Mouse (Mus musculus) testis, postnatal 14 days (tissue): ENCODE results near the gene Arfgef2.

Experiments
- DNase-seq: peaks from one replicate; pipeline ENCODE4 v3.0.0; 2021; ENCODE audit warnings: low spot score

The Arfgef2 gene

GRCm38 (mm10) chr2:166805250-166806172 is at the start of gene Arfgef2:
TSS of gene Arfgef2 (plus strand) at chr2:166805588.
- DNase-seq: peak; percentile 92

GRCm38 (mm10) chr2:166757969-166758368 is 47.4 kb upstream of the Arfgef2 start:
- no peak for DNase-seq

GRCm38 (mm10) chr2:166764051-166764450 is 41.3 kb upstream of the Arfgef2 start:
- DNase-seq: no peak

DNA sequence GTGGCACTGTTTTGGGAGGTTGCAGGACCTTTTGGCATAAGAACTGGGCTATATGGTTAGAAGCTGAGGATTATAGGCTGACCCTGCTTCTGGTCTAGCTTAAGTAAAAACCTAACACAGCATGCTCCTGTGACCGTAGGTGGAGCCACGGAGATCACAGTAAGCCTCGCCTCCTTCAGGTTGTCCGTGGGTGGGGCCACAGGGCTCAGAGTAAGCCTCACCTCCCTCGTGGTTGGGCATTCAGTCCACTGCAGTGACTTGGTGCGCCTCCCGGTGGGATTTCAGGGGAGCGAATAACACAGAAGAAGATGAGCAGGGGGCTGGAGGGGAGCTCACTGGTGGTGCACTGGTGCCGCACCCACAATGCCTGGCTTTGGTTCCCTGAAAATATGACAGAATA is 37.8 kb upstream of the Arfgef2 start:
- DNase-seq: no peak

GRCm38 (mm10) chr2:166771396-166771795 is 34.0 kb upstream of the Arfgef2 start:
- DNase-seq: no peak

- no peak for DNase-seq
Measured at GRCm38 (mm10) chr2:166773587-166773986, 31.8 kb upstream of the Arfgef2 start.

GRCm38 (mm10) chr2:166774275-166774674 is 31.1 kb upstream of the Arfgef2 start:
- no peak for DNase-seq

DNA sequence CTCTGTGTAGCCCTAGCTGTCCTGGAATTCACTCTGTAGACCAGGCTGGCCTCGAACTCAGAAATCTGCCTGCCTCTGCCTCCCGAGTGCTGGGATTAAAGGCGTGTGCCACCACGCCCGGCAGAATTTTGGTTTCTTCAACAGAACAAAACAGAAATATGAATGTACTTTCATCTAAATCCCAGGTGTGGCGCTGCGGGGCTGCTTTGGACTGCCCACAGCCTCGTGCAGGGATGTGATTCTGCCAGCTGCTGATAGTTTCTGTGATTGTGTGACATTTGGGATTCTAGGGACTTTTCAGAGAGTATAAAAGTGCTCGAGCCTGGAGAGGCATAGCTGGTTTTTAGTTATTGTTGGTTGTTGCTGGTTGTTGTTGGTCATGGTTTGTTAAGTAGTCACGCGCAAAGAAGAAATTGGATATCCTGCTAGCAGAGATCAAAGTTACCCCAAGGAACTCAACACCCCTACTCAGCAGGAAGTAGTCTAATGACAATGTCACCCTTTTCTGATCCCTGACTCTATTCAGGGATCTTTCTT is 30.0 kb upstream of the Arfgef2 start:
- DNase-seq: no peak

DNA sequence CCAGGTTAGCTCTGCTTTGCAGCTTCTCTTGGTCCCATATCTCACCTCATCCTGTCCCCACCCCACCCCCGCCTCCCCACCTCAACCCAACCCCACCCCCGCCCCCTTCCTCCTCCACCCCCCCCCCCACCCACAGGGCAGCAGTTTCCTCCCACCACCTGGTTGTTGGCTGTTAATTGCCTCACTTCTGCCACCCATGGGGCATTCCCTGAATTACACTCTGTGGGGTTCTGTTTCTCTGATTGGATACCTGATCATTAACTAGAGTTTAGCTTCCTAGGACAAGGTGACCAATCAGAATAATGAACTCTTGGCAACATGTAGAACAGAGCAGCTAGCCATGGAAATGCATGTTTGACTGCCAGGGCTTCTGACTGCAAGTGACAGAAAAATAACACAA is 29.1 kb upstream of the Arfgef2 start:
- DNase-seq: no peak

- DNase-seq: no peak
Measured at GRCm38 (mm10) chr2:166779956-166780355, 25.4 kb upstream of the Arfgef2 start.

GRCm38 (mm10) chr2:166780980-166781578 is 24.3 kb upstream of the Arfgef2 start:
- peak; percentile 48 for DNase-seq

DNA sequence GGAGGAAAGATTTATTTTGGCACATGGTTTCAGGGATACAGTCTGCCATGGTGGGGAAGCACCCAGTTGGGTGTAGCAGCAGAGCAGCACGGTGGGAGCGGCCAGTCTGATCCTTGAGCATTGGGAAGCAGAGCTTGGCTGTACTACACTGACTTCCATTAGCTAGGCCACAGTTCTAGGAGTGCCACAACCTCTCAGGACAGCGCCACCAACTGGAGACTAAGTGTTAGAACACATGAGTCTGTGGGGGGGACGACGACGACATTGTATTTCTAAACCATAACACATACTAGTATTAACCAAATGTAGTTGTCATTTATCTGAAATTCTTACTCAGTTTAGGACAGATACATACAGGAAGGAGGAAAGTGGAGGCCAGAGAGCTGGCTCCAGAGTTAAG is 21.0 kb upstream of the Arfgef2 start:
- DNase-seq: no peak

- DNase-seq: peak; percentile 88
Measured at GRCm38 (mm10) chr2:166786353-166787004, 18.9 kb upstream of the Arfgef2 start.

GRCm38 (mm10) chr2:166791738-166792137 is 13.7 kb upstream of the Arfgef2 start:
- DNase-seq: no peak

DNA sequence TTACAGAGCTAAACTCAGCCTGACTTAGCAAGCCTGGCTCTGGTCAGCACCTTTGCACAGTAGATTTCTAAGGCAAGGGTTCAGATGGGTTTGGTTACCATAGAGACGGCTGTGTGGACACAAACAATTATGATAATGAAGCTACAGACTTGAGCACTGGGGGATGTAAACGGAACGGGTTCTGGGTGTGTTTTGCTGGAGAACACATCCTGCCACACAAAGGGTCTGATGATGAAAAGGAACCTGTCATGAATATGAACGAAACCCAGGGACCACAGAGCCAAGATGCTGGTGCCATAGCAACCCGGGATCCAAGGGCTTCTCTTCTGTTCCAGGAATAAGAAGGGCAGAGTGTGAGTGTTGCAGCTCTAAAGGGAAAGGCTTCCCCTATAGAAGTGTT is 13.0 kb upstream of the Arfgef2 start, which contains the start of gene Trp53rkb:
Gene Trp53rkb (plus strand): TSS at position 177 of the 400 bp plus-strand sequence.
- no peak for DNase-seq

DNA sequence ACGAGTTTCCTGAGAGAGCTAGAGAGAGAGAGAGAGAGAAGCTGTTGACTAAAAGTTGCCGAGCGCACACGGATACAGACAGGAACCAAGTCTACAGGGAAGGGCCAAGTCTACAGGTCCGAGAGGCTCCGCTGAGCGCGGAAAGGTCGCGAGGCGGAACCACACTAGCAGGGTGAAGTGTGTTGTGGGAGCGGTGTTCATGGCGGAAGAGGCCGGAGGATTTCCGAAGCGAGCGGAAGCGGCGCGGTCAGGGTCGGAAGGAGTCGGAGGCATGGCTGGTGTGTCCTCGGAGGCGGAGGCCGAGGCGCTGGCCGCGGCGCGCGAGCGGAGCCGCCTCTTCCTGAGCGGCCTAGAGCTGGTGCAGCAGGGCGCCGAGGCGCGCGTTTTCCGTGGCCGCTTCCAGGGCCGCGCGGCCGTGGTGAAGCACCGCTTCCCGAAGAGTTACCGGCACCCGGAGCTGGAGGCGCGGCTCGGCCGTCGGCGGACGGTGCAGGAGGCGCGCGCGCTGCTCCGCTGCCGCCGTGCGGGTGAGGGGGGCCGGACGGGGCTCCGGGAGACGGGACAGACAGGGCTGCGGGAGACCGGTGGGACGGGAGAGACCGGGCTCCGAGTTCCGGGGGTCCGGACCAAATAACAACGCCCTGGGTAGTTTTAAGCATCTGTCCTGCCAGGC is 11.7 kb upstream of the Arfgef2 start:
- DNase-seq: peak; percentile 89

DNA sequence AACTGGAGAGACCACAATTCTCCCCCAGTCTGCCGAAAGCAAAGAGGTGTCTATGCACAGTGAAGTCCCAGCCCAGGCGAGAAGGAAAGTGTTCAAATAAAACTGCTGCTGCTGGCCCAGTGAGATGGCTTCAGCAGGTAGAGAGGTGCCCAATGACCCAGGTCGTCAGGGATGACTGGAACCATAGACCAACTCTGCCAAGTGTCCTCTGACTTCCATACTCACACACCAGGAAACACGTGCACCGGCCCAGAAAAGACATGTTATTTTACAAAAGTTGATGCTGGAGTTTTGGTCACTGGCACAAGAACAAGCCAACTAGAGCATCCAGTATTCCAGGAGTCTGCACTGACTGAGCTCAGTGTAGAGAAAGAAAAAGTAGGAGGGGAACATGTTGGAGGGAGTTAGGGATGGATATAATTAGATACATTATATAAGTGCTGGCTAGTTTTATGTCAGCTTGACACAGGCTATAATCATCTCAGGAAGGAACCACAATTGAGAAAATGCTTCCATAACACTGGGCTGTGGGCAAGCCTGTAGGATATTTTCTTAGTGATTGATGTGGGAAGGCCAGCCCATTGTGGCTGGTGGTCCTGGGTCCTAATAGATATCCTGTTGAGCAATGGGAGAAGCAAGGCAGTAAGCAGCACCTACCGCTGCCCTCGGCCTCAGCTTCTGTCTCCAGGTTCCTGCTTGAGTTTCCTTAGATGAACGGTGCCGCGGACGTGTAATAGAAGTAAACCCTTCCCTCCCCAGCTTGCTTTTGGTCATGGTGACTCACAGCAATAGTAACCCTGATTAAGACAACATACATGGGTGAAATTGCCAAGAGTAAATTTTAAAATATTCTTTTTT is 5.5 kb upstream of the Arfgef2 start:
- DNase-seq: no peak

GRCm38 (mm10) chr2:166800473-166800857 is 4.9 kb upstream of the Arfgef2 start:
- no peak for DNase-seq

DNA sequence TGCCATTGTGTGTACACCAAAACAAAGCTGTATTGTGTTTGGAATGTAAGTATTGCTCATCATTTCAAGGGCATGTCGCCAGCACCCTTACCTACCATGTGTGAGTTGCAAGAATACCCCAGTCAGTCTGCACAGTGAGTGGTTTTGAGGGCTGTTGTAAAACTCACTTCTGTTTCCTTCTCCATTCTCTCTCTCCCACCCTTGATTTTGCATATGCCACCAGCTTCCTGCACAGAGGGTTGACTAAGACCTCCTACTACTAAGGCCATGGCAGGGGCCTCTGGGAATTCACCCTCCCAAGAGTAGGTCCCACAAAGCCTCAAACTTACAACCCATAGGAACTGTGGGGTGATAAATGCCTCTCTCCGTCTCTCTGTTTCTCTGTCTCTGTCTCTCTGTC is 4.0 kb upstream of the Arfgef2 start:
- DNase-seq: no peak

GRCm38 (mm10) chr2:166803298-166803697 is 2.1 kb upstream of the Arfgef2 start:
- DNase-seq: no peak

- no peak for DNase-seq
Measured at GRCm38 (mm10) chr2:166806173-166806705, 851 bp downstream of the Arfgef2 start.
